Mouse (Mus musculus): ENCODE data around the gene Boc. TPM values are rescaled to one million over a fixed set of nuclear protein-coding genes. Genes with fewer than 3 reads are reported as not detected.

The Boc gene
- polyA plus RNA-seq, 1 experiment from 2014 or later: 8.7 TPM

GRCm38 (mm10) chr16:44496971-44497464 lies 61.7 kb downstream of the Boc start:
- no peaks in the 10 kb centered on the region for H3K27me3 ChIP-seq (ENCODE audit: control insufficient read depth, insufficient read depth, low read length)
- no peak overlapping the region for H3K4me3 ChIP-seq (ENCODE audit: low read depth, low read length)
- no peaks in the 10 kb centered on the region for H3K9me3 ChIP-seq (replicated peaks; ENCODE audit: control insufficient read depth, low read length)
- H3K4me2 ChIP-seq: no peak overlapping the region
- ATAC-seq (replicated peaks; ENCODE audit: insufficient number of reproducible peaks, low FRiP score, low TSS enrichment): no peak
- H3K4me1 ChIP-seq (ENCODE audit: control insufficient read depth, insufficient read depth, low read length): 0 out of 2 replicates have a peak, but pooled peaks cover 3% of the 10 kb centered on the region
- peaks cover 11% of the 10 kb centered on the region for H3K36me3 ChIP-seq (ENCODE audit: control insufficient read depth, insufficient read depth, low read length)
- H3K9ac ChIP-seq (ENCODE audit: low read depth, low read length): no peak overlapping the region
- H3K27ac ChIP-seq (ENCODE audit: low read depth, low read length): no peak overlapping the region
- 80% methylated on average over 15 of the region's 15 CpGs for WGBS (ENCODE audit: insufficient replicate concordance)

GRCm38 (mm10) chr16:44494441-44495108 lies 64.1 kb downstream of the Boc start:
- Histone ChIP-seq H3K4me1 (ENCODE audit: control insufficient read depth, insufficient read depth, low read length) (0 out of 2 replicates have a peak, but pooled peaks cover 3% of the 10 kb centered on the region), H3K4me3 (ENCODE audit: low read depth, low read length) (no peak overlapping the region), H3K27me3 (ENCODE audit: control insufficient read depth, insufficient read depth, low read length) (no peaks in the 10 kb centered on the region; the same call in 1 of the 2 replicates), H3K4me2 (no peak overlapping the region), H3K9ac (ENCODE audit: low read depth, low read length) (no peak overlapping the region), H3K36me3 (ENCODE audit: control insufficient read depth, insufficient read depth, low read length) (peaks cover 10% of the 10 kb centered on the region), H3K27ac (ENCODE audit: low read depth, low read length) (0 out of 2 replicates have a peak overlapping the region, but pooled peaks have one; percentile 3), H3K9me3 (replicated peaks; ENCODE audit: control insufficient read depth, low read length) (no peaks in the 10 kb centered on the region)
- 38% methylated on average over 8 of the region's 8 CpGs for WGBS (ENCODE audit: insufficient replicate concordance)
- no peak; the same call in 1 of the 2 replicates for ATAC-seq (replicated peaks; ENCODE audit: insufficient number of reproducible peaks, low FRiP score, low TSS enrichment)

- Histone ChIP-seq H3K27ac (ENCODE audit: low read depth, low read length) (no peak overlapping the region), H3K4me1 (ENCODE audit: control insufficient read depth, insufficient read depth, low read length) (0 out of 2 replicates have a peak, but pooled peaks cover 3% of the 10 kb centered on the region), H3K4me2 (no peak overlapping the region), H3K9me3 (replicated peaks; ENCODE audit: control insufficient read depth, low read length) (no peaks in the 10 kb centered on the region), H3K36me3 (ENCODE audit: control insufficient read depth, insufficient read depth, low read length) (peaks cover 6% of the 10 kb centered on the region; the same call in 1 of the 2 replicates), H3K27me3 (ENCODE audit: control insufficient read depth, insufficient read depth, low read length) (no peaks in the 10 kb centered on the region; the same call in 1 of the 2 replicates), H3K4me3 (ENCODE audit: low read depth, low read length) (no peak overlapping the region), H3K9ac (ENCODE audit: low read depth, low read length) (no peak overlapping the region)
- 51% methylated on average over 6 of the region's 6 CpGs for WGBS (ENCODE audit: insufficient replicate concordance)
- no peak for ATAC-seq (replicated peaks; ENCODE audit: insufficient number of reproducible peaks, low FRiP score, low TSS enrichment)
These were observed 64.8 kb downstream of the Boc start for GRCm38 (mm10) chr16:44493868-44494267.

GRCm38 (mm10) chr16:44492706-44493105 lies 66.0 kb downstream of the Boc start:
- no peak overlapping the region for H3K4me2 ChIP-seq
- no peak overlapping the region for H3K9ac ChIP-seq (ENCODE audit: low read depth, low read length)
- ATAC-seq (replicated peaks; ENCODE audit: insufficient number of reproducible peaks, low FRiP score, low TSS enrichment): no peak
- H3K36me3 ChIP-seq (ENCODE audit: control insufficient read depth, insufficient read depth, low read length): peaks cover 7% of the 10 kb centered on the region; the same call in 1 of the 2 replicates
- 68% methylated on average over 9 of the region's 9 CpGs for WGBS (ENCODE audit: insufficient replicate concordance)
- no peak overlapping the region for H3K4me3 ChIP-seq (ENCODE audit: low read depth, low read length)
- no peaks in the 10 kb centered on the region for H3K9me3 ChIP-seq (replicated peaks; ENCODE audit: control insufficient read depth, low read length)
- no peaks in the 10 kb centered on the region; the same call in 1 of the 2 replicates for H3K27me3 ChIP-seq (ENCODE audit: control insufficient read depth, insufficient read depth, low read length)
- no peak overlapping the region for H3K27ac ChIP-seq (ENCODE audit: low read depth, low read length)
- H3K4me1 ChIP-seq (ENCODE audit: control insufficient read depth, insufficient read depth, low read length): 0 out of 2 replicates have a peak, but pooled peaks cover 3% of the 10 kb centered on the region

- Histone ChIP-seq H3K9ac (ENCODE audit: low read depth, low read length) (no peak overlapping the region), H3K27me3 (ENCODE audit: control insufficient read depth, insufficient read depth, low read length) (no peaks in the 10 kb centered on the region; the same call in 1 of the 2 replicates), H3K4me3 (ENCODE audit: low read depth, low read length) (no peak overlapping the region), H3K9me3 (replicated peaks; ENCODE audit: control insufficient read depth, low read length) (no peaks in the 10 kb centered on the region), H3K4me1 (ENCODE audit: control insufficient read depth, insufficient read depth, low read length) (0 out of 2 replicates have a peak, but pooled peaks cover 3% of the 10 kb centered on the region), H3K27ac (ENCODE audit: low read depth, low read length) (no peak overlapping the region), H3K4me2 (no peak overlapping the region), H3K36me3 (ENCODE audit: control insufficient read depth, insufficient read depth, low read length) (peaks cover 7% of the 10 kb centered on the region; the same call in 1 of the 2 replicates)
- no peak for ATAC-seq (replicated peaks; ENCODE audit: insufficient number of reproducible peaks, low FRiP score, low TSS enrichment)
- WGBS (ENCODE audit: insufficient replicate concordance): 87% methylated on average over 6 of the region's 6 CpGs
These were observed 66.5 kb downstream of the Boc start for GRCm38 (mm10) chr16:44492151-44492550.

GRCm38 (mm10) chr16:44491051-44491450 lies 67.6 kb downstream of the Boc start:
- no peak overlapping the region for H3K4me2 ChIP-seq
- 75% methylated on average over 9 of the region's 9 CpGs for WGBS (ENCODE audit: insufficient replicate concordance)
- ATAC-seq (replicated peaks; ENCODE audit: insufficient number of reproducible peaks, low FRiP score, low TSS enrichment): no peak
- H3K36me3 ChIP-seq (ENCODE audit: control insufficient read depth, insufficient read depth, low read length): peaks cover 9% of the 10 kb centered on the region; the same call in 1 of the 2 replicates
- no peaks in the 10 kb centered on the region for H3K9me3 ChIP-seq (replicated peaks; ENCODE audit: control insufficient read depth, low read length)
- H3K4me3 ChIP-seq (ENCODE audit: low read depth, low read length): no peak overlapping the region
- no peaks in the 10 kb centered on the region; the same call in 1 of the 2 replicates for H3K27me3 ChIP-seq (ENCODE audit: control insufficient read depth, insufficient read depth, low read length)
- 0 out of 2 replicates have a peak, but pooled peaks cover 3% of the 10 kb centered on the region for H3K4me1 ChIP-seq (ENCODE audit: control insufficient read depth, insufficient read depth, low read length)
- no peak overlapping the region for H3K27ac ChIP-seq (ENCODE audit: low read depth, low read length)
- H3K9ac ChIP-seq (ENCODE audit: low read depth, low read length): no peak overlapping the region

GRCm38 (mm10) chr16:44487194-44487593 lies 71.5 kb downstream of the Boc start:
- Histone ChIP-seq H3K9me3 (replicated peaks; ENCODE audit: control insufficient read depth, low read length) (no peaks in the 10 kb centered on the region), H3K27ac (ENCODE audit: low read depth, low read length) (no peak overlapping the region), H3K27me3 (ENCODE audit: control insufficient read depth, insufficient read depth, low read length) (no peaks in the 10 kb centered on the region; the same call in 1 of the 2 replicates), H3K9ac (ENCODE audit: low read depth, low read length) (no peak overlapping the region), H3K4me3 (ENCODE audit: low read depth, low read length) (no peak overlapping the region), H3K36me3 (ENCODE audit: control insufficient read depth, insufficient read depth, low read length) (peaks cover 10% of the 10 kb centered on the region; the same call in 1 of the 2 replicates), H3K4me2 (no peak overlapping the region), H3K4me1 (ENCODE audit: control insufficient read depth, insufficient read depth, low read length) (no peaks in the 10 kb centered on the region)
- ATAC-seq (replicated peaks; ENCODE audit: insufficient number of reproducible peaks, low FRiP score, low TSS enrichment): no peak
- WGBS (ENCODE audit: insufficient replicate concordance): 88% methylated on average over 13 of the region's 13 CpGs

- 79% methylated on average over 9 of the region's 9 CpGs for WGBS (ENCODE audit: insufficient replicate concordance)
- Histone ChIP-seq H3K4me2 (no peak overlapping the region), H3K4me3 (ENCODE audit: low read depth, low read length) (no peak overlapping the region), H3K36me3 (ENCODE audit: control insufficient read depth, insufficient read depth, low read length) (peaks cover 10% of the 10 kb centered on the region; the same call in 1 of the 2 replicates), H3K9ac (ENCODE audit: low read depth, low read length) (no peak overlapping the region), H3K27ac (ENCODE audit: low read depth, low read length) (no peak overlapping the region), H3K4me1 (ENCODE audit: control insufficient read depth, insufficient read depth, low read length) (no peaks in the 10 kb centered on the region), H3K9me3 (replicated peaks; ENCODE audit: control insufficient read depth, low read length) (no peaks in the 10 kb centered on the region), H3K27me3 (ENCODE audit: control insufficient read depth, insufficient read depth, low read length) (no peaks in the 10 kb centered on the region; the same call in 1 of the 2 replicates)
- peak; percentile 24; the same call in 1 of the 2 replicates for ATAC-seq (replicated peaks; ENCODE audit: insufficient number of reproducible peaks, low FRiP score, low TSS enrichment)
These were observed 72.1 kb downstream of the Boc start for GRCm38 (mm10) chr16:44486612-44487011.
